Mouse (Mus musculus) forebrain, postnatal 0 days (tissue): ENCODE data around the gene Mmp15. TPM values are rescaled to one million over a fixed set of nuclear protein-coding genes. Genes with fewer than 3 reads are reported as not detected.
A peak's percentile ranks its signal among the peaks of the same experiment; 100 is the strongest.

ENCODE experiments used
- ATAC-seq: fragments of 200-750 bp; cut with Nextera tagmentation; 2 replicates; pipeline ENCODE4 v1.8.0; 2017; ENCODE audit warnings: mild to moderate bottlenecking, moderate library complexity
- DNase-seq: peaks from one replicate; pipeline ENCODE4 v3.0.0-alpha.2; 2015
- H3K27ac ChIP-seq: fragments of 300-500 bp; sonication (generic); 2 replicates; pipeline ENCODE4 v1.5.1; 2014; ENCODE audit warnings: low read depth, mild to moderate bottlenecking, antibody characterized with exemption, low read length, moderate library complexity, mixed read lengths
- H3K27me3 ChIP-seq: fragments of 300-500 bp; sonication (generic); 2 replicates; pipeline ENCODE4 v1.6.1; 2014; ENCODE audit warnings: mild to moderate bottlenecking, low read length, mixed read lengths; ENCODE audit not compliant: insufficient read depth
- H3K36me3 ChIP-seq: fragments of 300-500 bp; sonication (generic); 2 replicates; pipeline ENCODE4 v1.6.1; 2014; ENCODE audit warnings: mild to moderate bottlenecking, moderate library complexity; ENCODE audit not compliant: insufficient read depth
- H3K4me1 ChIP-seq: fragments of 300-500 bp; sonication (generic); 2 replicates; pipeline ENCODE4 v1.6.1; 2014; ENCODE audit warnings: antibody characterized with exemption; ENCODE audit not compliant: insufficient read depth
- H3K4me2 ChIP-seq: fragments of 300-500 bp; sonication (generic); 2 replicates; pipeline ENCODE4 v1.6.1; 2014; ENCODE audit warnings: low read depth, mild to moderate bottlenecking, moderate library complexity
- H3K4me3 ChIP-seq: fragments of 300-500 bp; sonication (generic); 2 replicates; pipeline ENCODE4 v1.5.1; 2014; ENCODE audit warnings: low read depth, low read length, mixed read lengths
- H3K9ac ChIP-seq: fragments of 300-500 bp; sonication (generic); 2 replicates; pipeline ENCODE4 v1.6.1; 2014; ENCODE audit warnings: mild to moderate bottlenecking
- H3K9me3 ChIP-seq: fragments of 300-500 bp; sonication (generic); 2 replicates; pipeline ENCODE4 v1.6.1; 2016; ENCODE audit warnings: low read length
- CTCF ChIP-seq: sonication (generic); IDR thresholded peaks from 2 replicates; pipeline ENCODE4 v1.5.1; 2016; ENCODE audit warnings: antibody characterized with exemption, control low read depth, low read depth
- WGBS: fragments of 180-500 bp; shearing (Covaris S2); extraction: QIAGEN DNeasy Blood & Tissue Kit; methylation state at CpG from one replicate; pipeline ENCODE4 v1.1.7; 2014; 5-methylcytosine and 5-hydroxymethylcytosine counted together
- polyA plus RNA-seq: library from polyadenylated mRNA; unstranded; fragments of >200 nt; fragmentation: Nextera tagmentation; extraction: Ambion mirVana; gene quantifications from 2 replicates; pipeline ENCODE4 v1.2.1, GENCODE M21; 2015
- total RNA-seq: library from RNA; depleted of rRNA; stranded (reverse); fragments of >200 nt; gene quantifications from 2 replicates; pipeline ENCODE4 v1.2.3, GENCODE M21; 2014

The Mmp15 gene
- total and polyA plus RNA-seq, 2 experiments from 2014 or later: 13.9 to 40.3 TPM

DNA sequence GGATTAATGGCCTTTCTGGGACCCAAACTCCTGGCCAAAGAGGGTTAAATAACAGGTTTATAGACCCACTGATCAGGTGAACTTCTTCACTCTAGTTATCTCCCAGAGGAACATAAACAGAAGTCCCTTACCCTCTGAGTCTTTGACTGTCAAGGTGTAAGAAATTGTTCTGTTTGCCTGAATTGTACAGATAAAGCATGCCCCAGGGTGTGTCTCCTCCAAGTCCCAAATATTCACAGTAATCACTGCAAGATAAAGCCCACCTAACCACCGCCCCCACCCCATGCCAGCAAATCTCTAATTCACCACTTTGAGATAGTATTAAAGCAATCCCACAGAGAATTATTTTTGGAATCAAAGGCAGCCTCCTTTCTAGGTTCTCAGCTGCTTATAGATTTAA, 21.7 kb upstream of the Mmp15 start:
- TF ChIP-seq CTCF: no peak
- Histone ChIP-seq H3K4me2 (peak overlapping the region; percentile 73), H3K4me3 (peak overlapping the region; percentile 70), H3K27me3 (no peaks in the 10 kb centered on the region), H3K27ac (no peak overlapping the region; the same call in 1 of the 2 replicates), H3K9me3 (no peaks in the 10 kb centered on the region), H3K9ac (peak overlapping the region; percentile 98; the same call in 1 of the 2 replicates), H3K36me3 (peaks cover 50% of the 10 kb centered on the region), H3K4me1 (peaks cover 4% of the 10 kb centered on the region; the same call in 1 of the 2 replicates)
- ATAC-seq (no peak), DNase-seq (no peak)
- WGBS: 82% methylated on average over 1 of the region's 1 CpGs

DNA sequence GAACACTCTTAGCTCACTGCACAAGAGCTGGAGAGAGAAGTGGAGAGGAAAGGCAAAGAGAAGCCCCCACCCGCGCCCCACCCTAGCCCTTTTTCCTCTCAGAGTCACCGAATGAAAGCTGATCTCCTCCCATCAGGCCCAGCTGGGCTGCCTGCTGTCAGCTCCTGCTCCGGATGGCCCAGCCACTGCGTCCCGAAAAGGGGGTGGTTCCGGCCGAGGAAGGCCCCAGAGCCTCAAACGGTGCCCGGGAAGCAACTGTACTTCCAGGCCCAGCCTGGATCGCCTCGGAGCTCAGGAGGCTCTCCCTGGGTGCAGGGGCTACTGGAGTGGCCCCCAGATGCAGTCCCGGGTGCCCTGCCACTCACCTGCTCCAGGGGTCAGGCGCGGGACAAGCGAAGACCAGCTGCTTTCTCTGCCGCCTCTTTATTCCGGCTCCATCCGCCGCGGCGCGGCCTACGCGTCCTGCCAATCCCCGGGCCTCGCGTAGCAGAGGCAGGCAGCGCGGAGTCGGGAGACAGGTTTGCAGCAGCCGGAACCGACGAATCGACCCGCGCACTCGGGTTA, 20.8 kb upstream of the Mmp15 start:
- Histone ChIP-seq H3K9me3 (no peaks in the 10 kb centered on the region), H3K36me3 (peaks cover 42% of the 10 kb centered on the region), H3K4me1 (peaks cover 4% of the 10 kb centered on the region; the same call in 1 of the 2 replicates), H3K4me2 (peak overlapping the region; percentile 73), H3K4me3 (peak overlapping the region; percentile 70), H3K27me3 (no peaks in the 10 kb centered on the region), H3K27ac (peak overlapping the region; percentile 95), H3K9ac (peak overlapping the region; percentile 98)
- WGBS: 1% methylated on average over 38 of the region's 38 CpGs
- no peak for TF ChIP-seq CTCF
- ATAC-seq (peak; percentile 53), DNase-seq (no peak)

- no peaks in the 10 kb centered on the region for H3K27me3 ChIP-seq
- DNase-seq: peak; percentile 93
- peak within 1 kb of the TSS; percentile 73 for H3K4me2 ChIP-seq
- H3K4me3 ChIP-seq: peak within 1 kb of the TSS; percentile 70
- ATAC-seq: peak; percentile 93
- H3K9ac ChIP-seq: peak within 1 kb of the TSS; percentile 98
- peaks cover 4% of the 10 kb centered on the region; the same call in 1 of the 2 replicates for H3K4me1 ChIP-seq
- peaks cover 36% of the 10 kb centered on the region for H3K36me3 ChIP-seq
- WGBS: 2% methylated on average over 67 of the region's 80 CpGs
- peak; percentile 75 for TF ChIP-seq CTCF
- H3K27ac ChIP-seq: peak within 1 kb of the TSS; percentile 95
- H3K9me3 ChIP-seq: no peaks in the 10 kb centered on the region
Observed at GRCm38 (mm10) chr8:95331720-95332436, 20.2 kb upstream of the Mmp15 start, which contains the start of the genes Zfp319 and Usb1. Zfp319 (minus strand) TSS chr8:95331950. Usb1 (plus strand) TSS chr8:95332284.

GRCm38 (mm10) chr8:95332437-95333199, 19.4 kb upstream of the Mmp15 start:
- Histone ChIP-seq H3K4me3 (peak overlapping the region; percentile 70), H3K4me2 (peak overlapping the region; percentile 73), H3K9me3 (no peaks in the 10 kb centered on the region), H3K36me3 (peaks cover 32% of the 10 kb centered on the region), H3K27ac (peak overlapping the region; percentile 95), H3K27me3 (no peaks in the 10 kb centered on the region), H3K9ac (peak overlapping the region; percentile 98), H3K4me1 (peaks cover 4% of the 10 kb centered on the region; the same call in 1 of the 2 replicates)
- ATAC-seq (no peak), DNase-seq (no peak)
- TF ChIP-seq CTCF: no peak
- 22% methylated on average over 21 of the region's 21 CpGs for WGBS

DNA sequence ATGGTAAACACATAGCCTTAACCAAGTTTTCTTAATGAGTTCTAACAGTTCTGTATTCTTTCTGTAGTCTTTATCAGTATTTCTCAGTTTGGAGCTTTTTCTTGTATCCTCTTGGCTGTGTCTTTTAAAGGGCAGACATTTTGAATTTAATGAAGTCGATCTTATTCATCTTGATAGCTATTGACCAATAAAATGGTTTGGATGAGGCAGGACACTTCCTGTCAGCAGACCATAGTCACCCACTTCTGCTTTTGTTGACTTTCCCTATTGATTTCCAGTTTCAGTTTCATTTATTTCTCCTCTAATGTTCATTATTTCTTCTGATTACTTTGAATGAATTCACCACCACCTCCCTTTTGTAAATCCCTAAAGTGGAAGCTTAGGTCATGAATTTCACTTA, 16.4 kb upstream of the Mmp15 start:
- Histone ChIP-seq H3K27me3 (no peaks in the 10 kb centered on the region), H3K9me3 (no peaks in the 10 kb centered on the region), H3K4me3 (no peak overlapping the region), H3K9ac (no peak overlapping the region), H3K27ac (no peak overlapping the region), H3K4me2 (no peak overlapping the region), H3K36me3 (peaks cover 28% of the 10 kb centered on the region), H3K4me1 (no peaks in the 10 kb centered on the region; the same call in 1 of the 2 replicates)
- DNase-seq (no peak), ATAC-seq (no peak)
- TF ChIP-seq CTCF: no peak
- 92% methylated on average over 1 of the region's 1 CpGs for WGBS

DNA sequence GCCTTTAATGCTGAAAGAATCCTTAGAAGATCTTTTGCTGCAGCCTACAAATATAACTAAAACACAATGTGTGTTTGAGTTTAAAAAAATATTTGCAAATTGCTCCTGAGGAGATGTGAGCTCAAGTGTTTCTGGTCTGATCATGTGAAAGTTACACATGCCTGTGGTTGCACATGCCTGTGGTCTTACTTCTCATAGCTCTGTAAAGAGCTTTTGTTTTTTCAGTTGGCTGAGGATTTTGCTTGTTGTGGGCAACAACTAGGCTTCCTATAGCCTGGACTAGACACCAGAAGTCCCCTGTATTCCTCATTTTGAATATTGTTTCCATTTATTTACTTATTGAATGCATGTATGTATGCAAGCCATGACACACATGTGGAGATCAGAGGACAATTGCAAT, 15.7 kb upstream of the Mmp15 start:
- H3K36me3 ChIP-seq: peaks cover 34% of the 10 kb centered on the region
- H3K4me3 ChIP-seq: no peak overlapping the region
- no peak overlapping the region for H3K27ac ChIP-seq
- no peak overlapping the region for H3K9ac ChIP-seq
- H3K4me1 ChIP-seq: no peaks in the 10 kb centered on the region
- ATAC-seq (no peak), DNase-seq (no peak)
- H3K27me3 ChIP-seq: no peaks in the 10 kb centered on the region
- no peak overlapping the region for H3K4me2 ChIP-seq
- no peaks in the 10 kb centered on the region for H3K9me3 ChIP-seq
- TF ChIP-seq CTCF: no peak
